Mouse (Mus musculus) intestine, embryonic 15.5 days (tissue): ENCODE data around the gene Myct1. TPM values are rescaled to one million over a fixed set of nuclear protein-coding genes. Genes with fewer than 3 reads are reported as not detected.
A peak's percentile ranks its signal among the peaks of the same experiment; 100 is the strongest.

Source experiments
- ATAC-seq: fragments of 200-750 bp; cut with Nextera tagmentation; 2 replicates; pipeline ENCODE4 v1.8.0; 2017; ENCODE audit warnings: moderate TSS enrichment, moderate library complexity
- H3K27ac ChIP-seq: fragments of 300-500 bp; sonication (generic); 2 replicates; pipeline ENCODE4 v1.5.1; 2015; ENCODE audit warnings: mild to moderate bottlenecking, inconsistent platforms
- H3K27me3 ChIP-seq: fragments of 300-500 bp; sonication (generic); replicated peaks from 2 replicates; pipeline ENCODE4 v1.6.1; 2015; ENCODE audit warnings: inconsistent platforms
- H3K36me3 ChIP-seq: fragments of 300-500 bp; sonication (generic); 2 replicates; pipeline ENCODE4 v1.6.1; 2015; ENCODE audit warnings: inconsistent platforms
- H3K4me1 ChIP-seq: fragments of 300-500 bp; sonication (generic); replicated peaks from 2 replicates; pipeline ENCODE4 v1.6.1; 2015; ENCODE audit warnings: inconsistent platforms
- H3K4me2 ChIP-seq: fragments of 300-500 bp; sonication (generic); replicated peaks from 2 replicates; pipeline ENCODE4 v1.6.1; 2015; ENCODE audit warnings: mild to moderate bottlenecking, inconsistent platforms
- H3K4me3 ChIP-seq: fragments of 300-500 bp; sonication (generic); replicated peaks from 2 replicates; pipeline ENCODE4 v1.5.1; 2015; ENCODE audit warnings: inconsistent platforms
- H3K9ac ChIP-seq: fragments of 300-500 bp; sonication (generic); 2 replicates; pipeline ENCODE4 v1.6.1; 2015; ENCODE audit warnings: inconsistent platforms
- H3K9me3 ChIP-seq: fragments of 300-500 bp; sonication (generic); 2 replicates; pipeline ENCODE4 v1.6.1; 2016; ENCODE audit warnings: inconsistent platforms
- WGBS: fragments of 180-500 bp; shearing (Covaris S2); methylation state at CpG from one replicate; pipeline ENCODE4 v1.1.7; 2015; 5-methylcytosine and 5-hydroxymethylcytosine counted together
- polyA plus RNA-seq: library from polyadenylated mRNA; unstranded; fragments of >200 nt; fragmentation: Nextera tagmentation; extraction: Ambion mirVana; gene quantifications from 2 replicates; pipeline ENCODE4 v1.2.1, GENCODE M21; 2015

Myct1 gene
- polyA plus RNA-seq, 1 experiment from 2014 or later = 5.0 TPM

GRCm38 (mm10) chr10:5570059-5570458, 23.5 kb upstream of the Myct1 start:
- Histone ChIP-seq H3K9me3 (no peaks in the 10 kb centered on the region), H3K9ac (no peak overlapping the region), H3K4me3 (no peak overlapping the region), H3K27ac (no peak overlapping the region), H3K27me3 (no peaks in the 10 kb centered on the region), H3K36me3 (no peaks in the 10 kb centered on the region), H3K4me1 (no peaks in the 10 kb centered on the region), H3K4me2 (no peak overlapping the region)
- ATAC-seq = no peak
- 83% methylated on average over 8 of the region's 8 CpGs for WGBS

- no peaks in the 10 kb centered on the region for H3K4me1 ChIP-seq
- ATAC-seq = no peak
- H3K9ac ChIP-seq = no peak overlapping the region
- 65% methylated on average over 5 of the region's 5 CpGs for WGBS
- no peak overlapping the region for H3K4me3 ChIP-seq
- H3K36me3 ChIP-seq = no peaks in the 10 kb centered on the region
- H3K27me3 ChIP-seq = no peaks in the 10 kb centered on the region
- no peak overlapping the region for H3K27ac ChIP-seq
- no peaks in the 10 kb centered on the region for H3K9me3 ChIP-seq
- H3K4me2 ChIP-seq = no peak overlapping the region
Measured at GRCm38 (mm10) chr10:5571332-5571731, 22.2 kb upstream of the Myct1 start.

- Histone ChIP-seq H3K4me3 (no peak overlapping the region), H3K27me3 (no peaks in the 10 kb centered on the region), H3K36me3 (no peaks in the 10 kb centered on the region), H3K4me1 (no peaks in the 10 kb centered on the region), H3K9me3 (no peaks in the 10 kb centered on the region), H3K27ac (no peak overlapping the region), H3K4me2 (no peak overlapping the region), H3K9ac (no peak overlapping the region)
- 54% methylated on average over 2 of the region's 2 CpGs for WGBS
- no peak for ATAC-seq
Measured at GRCm38 (mm10) chr10:5573328-5573727, 20.2 kb upstream of the Myct1 start.

GRCm38 (mm10) chr10:5591061-5591460, 2.5 kb upstream of the Myct1 start:
- ATAC-seq = no peak
- H3K9me3 ChIP-seq = no peaks in the 10 kb centered on the region
- 83% methylated on average over 2 of the region's 2 CpGs for WGBS
- no peak overlapping the region for H3K9ac ChIP-seq
- no peak overlapping the region for H3K4me2 ChIP-seq
- H3K4me1 ChIP-seq = no peaks in the 10 kb centered on the region
- no peak overlapping the region for H3K4me3 ChIP-seq
- H3K27me3 ChIP-seq = no peaks in the 10 kb centered on the region
- no peaks in the 10 kb centered on the region for H3K36me3 ChIP-seq
- no peak overlapping the region for H3K27ac ChIP-seq

GRCm38 (mm10) chr10:5591996-5592395, 1.6 kb upstream of the Myct1 start:
- no peak overlapping the region for H3K4me3 ChIP-seq
- ATAC-seq = no peak
- no peaks in the 10 kb centered on the region for H3K27me3 ChIP-seq
- H3K9me3 ChIP-seq = no peaks in the 10 kb centered on the region
- 73% methylated on average over 4 of the region's 4 CpGs for WGBS
- no peaks in the 10 kb centered on the region for H3K36me3 ChIP-seq
- H3K27ac ChIP-seq = no peak overlapping the region
- no peaks in the 10 kb centered on the region for H3K4me1 ChIP-seq
- no peak overlapping the region for H3K9ac ChIP-seq
- no peak overlapping the region for H3K4me2 ChIP-seq

- H3K9me3 ChIP-seq = no peaks in the 10 kb centered on the region
- no peak overlapping the region for H3K4me2 ChIP-seq
- no peak overlapping the region for H3K9ac ChIP-seq
- 67% methylated on average over 5 of the region's 5 CpGs for WGBS
- no peaks in the 10 kb centered on the region for H3K36me3 ChIP-seq
- no peaks in the 10 kb centered on the region for H3K27me3 ChIP-seq
- H3K4me3 ChIP-seq = no peak overlapping the region
- ATAC-seq = no peak
- no peak overlapping the region for H3K27ac ChIP-seq
- H3K4me1 ChIP-seq = no peaks in the 10 kb centered on the region
Measured at GRCm38 (mm10) chr10:5594457-5594856, 882 bp downstream of the Myct1 start.

GRCm38 (mm10) chr10:5596559-5596958, 3.0 kb downstream of the Myct1 start:
- Histone ChIP-seq H3K4me1 (no peaks in the 10 kb centered on the region), H3K4me2 (no peak overlapping the region), H3K9ac (no peak overlapping the region), H3K4me3 (no peak overlapping the region), H3K36me3 (no peaks in the 10 kb centered on the region), H3K27me3 (no peaks in the 10 kb centered on the region), H3K27ac (no peak overlapping the region), H3K9me3 (no peaks in the 10 kb centered on the region)
- WGBS = 36% methylated on average over 6 of the region's 6 CpGs
- no peak for ATAC-seq

- Histone ChIP-seq H3K27me3 (no peaks in the 10 kb centered on the region), H3K9me3 (no peaks in the 10 kb centered on the region), H3K4me3 (no peak overlapping the region), H3K4me1 (no peaks in the 10 kb centered on the region), H3K9ac (no peak overlapping the region), H3K4me2 (no peak overlapping the region), H3K36me3 (no peaks in the 10 kb centered on the region), H3K27ac (no peak overlapping the region)
- peak; percentile 67 for ATAC-seq
- WGBS = 14% methylated on average over 7 of the region's 7 CpGs
Measured at GRCm38 (mm10) chr10:5600123-5600522, 6.5 kb downstream of the Myct1 start.

GRCm38 (mm10) chr10:5603512-5603911, 9.9 kb downstream of the Myct1 start:
- Histone ChIP-seq H3K9me3 (no peaks in the 10 kb centered on the region), H3K9ac (no peak overlapping the region), H3K4me1 (no peaks in the 10 kb centered on the region), H3K27me3 (no peaks in the 10 kb centered on the region), H3K4me3 (no peak overlapping the region), H3K4me2 (no peak overlapping the region), H3K36me3 (no peaks in the 10 kb centered on the region), H3K27ac (no peak overlapping the region)
- 68% methylated on average over 10 of the region's 10 CpGs for whole genome bisulfite sequencing
- ATAC-seq = no peak

- no peaks in the 10 kb centered on the region for H3K4me1 ChIP-seq
- H3K4me2 ChIP-seq = no peak overlapping the region
- H3K27me3 ChIP-seq = no peaks in the 10 kb centered on the region
- WGBS = 89% methylated on average over 13 of the region's 13 CpGs
- ATAC-seq = no peak
- H3K36me3 ChIP-seq = no peaks in the 10 kb centered on the region
- H3K27ac ChIP-seq = no peak overlapping the region
- no peak overlapping the region for H3K9ac ChIP-seq
- no peak overlapping the region for H3K4me3 ChIP-seq
- no peaks in the 10 kb centered on the region for H3K9me3 ChIP-seq
Measured at GRCm38 (mm10) chr10:5604371-5604770, 10.8 kb downstream of the Myct1 start.

- WGBS = 82% methylated on average over 3 of the region's 3 CpGs
- H3K4me1 ChIP-seq = no peaks in the 10 kb centered on the region
- no peak for ATAC-seq
Measured at GRCm38 (mm10) chr10:5608874-5609273, 15.3 kb downstream of the Myct1 start.

GRCm38 (mm10) chr10:5615186-5616040, 21.8 kb downstream of the Myct1 start:
- 81% methylated on average over 13 of the region's 13 CpGs for WGBS
- H3K36me3 ChIP-seq = no peaks in the 10 kb centered on the region
- no peak for ATAC-seq

More at GRCm38 (mm10) chr10:5608874-5609273, 15.3 kb downstream of the Myct1 start:
- H3K27ac ChIP-seq = no peak overlapping the region
- no peaks in the 10 kb centered on the region for H3K9me3 ChIP-seq
- no peak overlapping the region for H3K4me2 ChIP-seq
- no peak overlapping the region for H3K4me3 ChIP-seq
- H3K27me3 ChIP-seq = no peaks in the 10 kb centered on the region
- H3K9ac ChIP-seq = no peak overlapping the region
- H3K36me3 ChIP-seq = no peaks in the 10 kb centered on the region

GRCm38 (mm10) chr10:5626268-5626667, 32.7 kb downstream of the Myct1 start:
- no peak overlapping the region for H3K4me2 ChIP-seq
- no peak for ATAC-seq
- H3K36me3 ChIP-seq = no peaks in the 10 kb centered on the region
- no peak overlapping the region for H3K4me3 ChIP-seq
- H3K27ac ChIP-seq = no peak overlapping the region
- H3K4me1 ChIP-seq = no peaks in the 10 kb centered on the region
- no peak overlapping the region for H3K9ac ChIP-seq
- H3K27me3 ChIP-seq = no peaks in the 10 kb centered on the region
- no peaks in the 10 kb centered on the region for H3K9me3 ChIP-seq
- 67% methylated on average over 5 of the region's 5 CpGs for WGBS

More at GRCm38 (mm10) chr10:5615186-5616040, 21.8 kb downstream of the Myct1 start:
- H3K9me3 ChIP-seq = no peaks in the 10 kb centered on the region
- H3K4me2 ChIP-seq = no peak overlapping the region
- H3K9ac ChIP-seq = no peak overlapping the region
- H3K27ac ChIP-seq = no peak overlapping the region
- no peaks in the 10 kb centered on the region for H3K4me1 ChIP-seq
- no peaks in the 10 kb centered on the region for H3K27me3 ChIP-seq
- no peak overlapping the region for H3K4me3 ChIP-seq
